Mouse (Mus musculus): ENCODE data around the gene Map3k7.

DNA sequence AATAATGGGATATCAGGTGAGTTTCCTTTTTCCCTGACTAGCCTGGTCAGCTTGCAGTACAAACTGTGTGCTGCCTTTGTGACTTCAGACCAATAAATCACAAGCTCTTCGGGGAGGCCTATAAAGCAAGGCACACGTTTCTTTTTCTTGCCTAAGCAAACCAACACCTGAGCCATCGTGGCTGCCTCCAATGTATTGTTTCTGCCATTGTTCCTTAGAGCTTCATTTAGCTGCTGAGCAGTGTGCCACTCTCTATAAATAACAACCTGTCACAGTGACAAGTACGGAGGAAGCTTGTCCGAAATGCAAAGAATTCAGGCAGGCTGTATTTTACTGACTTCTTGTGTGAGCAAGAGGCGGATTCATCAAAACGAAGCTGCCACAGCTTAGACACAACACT is 73.4 kb downstream of the Map3k7 start:
- no peak for TF ChIP-seq CTCF (IDR thresholded peaks at IDR 0.05; ENCODE audit: extremely low read depth, insufficient read depth, insufficient read length, insufficient replicate concordance)
- TF ChIP-seq POLR2A (IDR thresholded peaks at IDR 0.05; ENCODE audit: low read depth, low read length): no peak

Measured in spleen, adult 2 months (tissue).